Mouse (Mus musculus): Measurements from ENCODE around the gene Tada3. TPM values are rescaled to one million over a fixed set of nuclear protein-coding genes. Genes with fewer than 3 reads are reported as not detected.

Tada3 gene
- polyA plus RNA-seq, 1 experiment = 48.2 TPM

GRCm38 (mm10) chr6:113367574-113367973 lies 10.1 kb downstream of the Tada3 start:
- 100% methylated on average over 1 of the region's 1 CpGs for WGBS
- Histone ChIP-seq H3K4me3 (replicated peaks; ENCODE audit: insufficient read depth, low read depth, low read length) (no peak overlapping the region), H3K27ac (ENCODE audit: insufficient read depth, low read length) (no peak overlapping the region), H3K4me1 (ENCODE audit: control insufficient read depth, insufficient read depth, low read length) (no peaks in the 10 kb centered on the region), H3K27me3 (ENCODE audit: control insufficient read depth, insufficient read depth, low read length) (no peaks in the 10 kb centered on the region)
- TF ChIP-seq POLR2A (IDR thresholded peaks at IDR 0.05; ENCODE audit: borderline replicate concordance, insufficient read depth, low read length) (no peak), CTCF (IDR thresholded peaks at IDR 0.05; ENCODE audit: borderline replicate concordance, insufficient read depth, low read depth, low read length) (no peak)
- no peak for DNase-seq

GRCm38 (mm10) chr6:113366639-113367038 lies 11.0 kb downstream of the Tada3 start:
- Histone ChIP-seq H3K27ac (ENCODE audit: insufficient read depth, low read length) (no peak overlapping the region), H3K27me3 (ENCODE audit: control insufficient read depth, insufficient read depth, low read length) (no peaks in the 10 kb centered on the region), H3K4me1 (ENCODE audit: control insufficient read depth, insufficient read depth, low read length) (no peaks in the 10 kb centered on the region), H3K4me3 (replicated peaks; ENCODE audit: insufficient read depth, low read depth, low read length) (no peak overlapping the region)
- DNase-seq = no peak
- TF ChIP-seq CTCF (IDR thresholded peaks at IDR 0.05; ENCODE audit: borderline replicate concordance, insufficient read depth, low read depth, low read length) (no peak), POLR2A (IDR thresholded peaks at IDR 0.05; ENCODE audit: borderline replicate concordance, insufficient read depth, low read length) (no peak)
- WGBS = 80% methylated on average over 6 of the region's 6 CpGs

- 69% methylated on average over 8 of the region's 8 CpGs for WGBS
- H3K27me3 ChIP-seq (ENCODE audit: control insufficient read depth, insufficient read depth, low read length) = no peaks in the 10 kb centered on the region
- no peak for DNase-seq
- no peaks in the 10 kb centered on the region for H3K4me1 ChIP-seq (ENCODE audit: control insufficient read depth, insufficient read depth, low read length)
- TF ChIP-seq POLR2A (IDR thresholded peaks at IDR 0.05; ENCODE audit: borderline replicate concordance, insufficient read depth, low read length) (no peak), CTCF (IDR thresholded peaks at IDR 0.05; ENCODE audit: borderline replicate concordance, insufficient read depth, low read depth, low read length) (no peak)
- H3K27ac ChIP-seq (ENCODE audit: insufficient read depth, low read length) = no peak overlapping the region
- H3K4me3 ChIP-seq (replicated peaks; ENCODE audit: insufficient read depth, low read depth, low read length) = no peak overlapping the region
These were observed 13.1 kb downstream of the Tada3 start for GRCm38 (mm10) chr6:113364518-113365135.

- H3K27ac ChIP-seq (ENCODE audit: insufficient read depth, low read length) = no peak overlapping the region
- no peaks in the 10 kb centered on the region for H3K27me3 ChIP-seq (ENCODE audit: control insufficient read depth, insufficient read depth, low read length)
- H3K4me1 ChIP-seq (ENCODE audit: control insufficient read depth, insufficient read depth, low read length) = no peaks in the 10 kb centered on the region
- H3K4me3 ChIP-seq (replicated peaks; ENCODE audit: insufficient read depth, low read depth, low read length) = no peak overlapping the region
- no peak for DNase-seq
- TF ChIP-seq CTCF (IDR thresholded peaks at IDR 0.05; ENCODE audit: borderline replicate concordance, insufficient read depth, low read depth, low read length) (no peak), POLR2A (IDR thresholded peaks at IDR 0.05; ENCODE audit: borderline replicate concordance, insufficient read depth, low read length) (no peak)
- 95% methylated on average over 1 of the region's 1 CpGs for WGBS
These were observed 15.4 kb downstream of the Tada3 start for GRCm38 (mm10) chr6:113362241-113362640.

- H3K4me1 ChIP-seq (ENCODE audit: control insufficient read depth, insufficient read depth, low read length) = no peaks in the 10 kb centered on the region
- WGBS = 75% methylated on average over 4 of the region's 4 CpGs
- DNase-seq = no peak
- no peaks in the 10 kb centered on the region for H3K27me3 ChIP-seq (ENCODE audit: control insufficient read depth, insufficient read depth, low read length)
- no peak overlapping the region for H3K4me3 ChIP-seq (replicated peaks; ENCODE audit: insufficient read depth, low read depth, low read length)
- TF ChIP-seq POLR2A (IDR thresholded peaks at IDR 0.05; ENCODE audit: borderline replicate concordance, insufficient read depth, low read length) = no peak
- no peak for TF ChIP-seq CTCF (IDR thresholded peaks at IDR 0.05; ENCODE audit: borderline replicate concordance, insufficient read depth, low read depth, low read length)
- H3K27ac ChIP-seq (ENCODE audit: insufficient read depth, low read length) = no peak overlapping the region
These were observed 16.2 kb downstream of the Tada3 start for GRCm38 (mm10) chr6:113361476-113361875.

- no peaks in the 10 kb centered on the region for H3K4me1 ChIP-seq (ENCODE audit: control insufficient read depth, insufficient read depth, low read length)
- no peak overlapping the region for H3K4me3 ChIP-seq (replicated peaks; ENCODE audit: insufficient read depth, low read depth, low read length)
- TF ChIP-seq POLR2A (IDR thresholded peaks at IDR 0.05; ENCODE audit: borderline replicate concordance, insufficient read depth, low read length) = no peak
- no peak for TF ChIP-seq CTCF (IDR thresholded peaks at IDR 0.05; ENCODE audit: borderline replicate concordance, insufficient read depth, low read depth, low read length)
- WGBS = 63% methylated on average over 3 of the region's 3 CpGs
- DNase-seq = no peak
- no peaks in the 10 kb centered on the region for H3K27me3 ChIP-seq (ENCODE audit: control insufficient read depth, insufficient read depth, low read length)
- no peak overlapping the region for H3K27ac ChIP-seq (ENCODE audit: insufficient read depth, low read length)
These were observed 24.0 kb downstream of the Tada3 start for GRCm38 (mm10) chr6:113353696-113354095.

- TF ChIP-seq CTCF (IDR thresholded peaks at IDR 0.05; ENCODE audit: borderline replicate concordance, insufficient read depth, low read depth, low read length) = no peak
- no peak for TF ChIP-seq POLR2A (IDR thresholded peaks at IDR 0.05; ENCODE audit: borderline replicate concordance, insufficient read depth, low read length)
- Histone ChIP-seq H3K27me3 (ENCODE audit: control insufficient read depth, insufficient read depth, low read length) (no peaks in the 10 kb centered on the region), H3K4me1 (ENCODE audit: control insufficient read depth, insufficient read depth, low read length) (no peaks in the 10 kb centered on the region), H3K27ac (ENCODE audit: insufficient read depth, low read length) (no peak overlapping the region), H3K4me3 (replicated peaks; ENCODE audit: insufficient read depth, low read depth, low read length) (no peak overlapping the region)
- DNase-seq = no peak
- 74% methylated on average over 3 of the region's 3 CpGs for WGBS
These were observed 24.9 kb downstream of the Tada3 start for GRCm38 (mm10) chr6:113352820-113353219.

GRCm38 (mm10) chr6:113351653-113352052 lies 26.0 kb downstream of the Tada3 start:
- WGBS = 58% methylated on average over 10 of the region's 10 CpGs
- Histone ChIP-seq H3K4me1 (ENCODE audit: control insufficient read depth, insufficient read depth, low read length) (no peaks in the 10 kb centered on the region), H3K4me3 (replicated peaks; ENCODE audit: insufficient read depth, low read depth, low read length) (no peak overlapping the region), H3K27me3 (ENCODE audit: control insufficient read depth, insufficient read depth, low read length) (no peaks in the 10 kb centered on the region), H3K27ac (ENCODE audit: insufficient read depth, low read length) (no peak overlapping the region)
- TF ChIP-seq POLR2A (IDR thresholded peaks at IDR 0.05; ENCODE audit: borderline replicate concordance, insufficient read depth, low read length) (no peak), CTCF (IDR thresholded peaks at IDR 0.05; ENCODE audit: borderline replicate concordance, insufficient read depth, low read depth, low read length) (no peak)
- no peak for DNase-seq
